Mouse (Mus musculus) monocyte, adult 2 months (primary cell): ENCODE results near the gene Mamdc4.
A peak's percentile ranks its signal among the peaks of the same experiment; 100 is the strongest.

ENCODE experiments used
- DNase-seq, 2 experiments: peaks; one replicate each; pipeline ENCODE4 v3.0.0; 2022; ENCODE audit warnings: low spot score in 2 of 2, low read depth in 1 of 2

Gene Mamdc4

GRCm38 (mm10) chr2:25574579-25575431, at the start of gene Mamdc4, which contains the start of gene Phpt1:
Gene Mamdc4 (minus strand): TSS chr2:25574845.
Gene Phpt1 (minus strand): TSS chr2:25575224.
- peak; percentile 84 to 95 for DNase-seq

DNA sequence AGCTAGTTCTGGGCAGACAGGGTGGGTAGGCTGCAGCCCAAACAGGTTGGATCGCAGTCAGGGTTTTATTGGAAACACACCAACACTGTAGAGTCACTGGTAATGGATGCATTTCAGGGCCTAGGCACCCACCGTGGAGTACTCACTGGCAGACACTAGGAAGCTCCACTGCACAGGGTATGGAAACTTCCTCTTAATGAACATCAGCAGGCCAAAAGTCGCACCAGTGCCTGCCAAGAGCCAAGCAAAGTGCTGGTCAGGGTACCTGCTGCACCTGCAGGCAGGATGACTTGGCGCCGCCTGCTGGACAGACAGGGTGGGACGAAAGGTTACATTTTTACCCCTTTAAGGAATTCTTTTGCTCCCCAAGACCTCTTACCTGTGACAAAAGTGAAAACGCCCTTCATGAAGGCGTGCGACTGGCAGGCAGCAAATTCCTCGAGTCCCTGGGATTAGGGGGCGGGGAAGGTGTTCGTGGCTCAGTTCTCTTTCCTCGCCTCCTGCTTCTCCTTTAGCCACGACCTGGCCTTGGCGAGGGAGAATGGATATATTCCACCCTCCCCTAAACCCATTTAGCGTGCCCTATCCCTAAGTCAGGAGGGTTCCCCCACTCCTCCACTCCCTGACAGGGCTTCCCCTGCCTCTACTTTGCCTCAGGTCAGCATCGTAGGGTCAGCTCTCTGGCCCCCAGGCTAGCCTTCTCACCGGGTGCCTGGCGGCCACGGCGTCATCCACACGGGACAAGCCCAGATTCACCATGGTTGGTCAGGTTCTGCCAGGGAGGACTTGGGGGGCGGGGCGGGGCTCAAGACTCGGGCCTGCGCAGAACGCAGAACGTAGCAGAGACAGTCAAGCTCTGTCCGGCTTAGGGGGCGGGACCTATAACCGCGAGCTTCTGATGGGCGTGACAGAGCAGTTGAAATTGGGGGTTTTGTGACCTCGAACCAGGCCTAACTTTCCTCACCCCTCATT, 46.9 kb upstream of the Mamdc4 start, which contains the start of gene Tmem141:
Gene Tmem141, minus strand, starts transcription at position 777 of the 972 bp plus-strand sequence.
- peak; percentile 30 to 76 for DNase-seq

DNA sequence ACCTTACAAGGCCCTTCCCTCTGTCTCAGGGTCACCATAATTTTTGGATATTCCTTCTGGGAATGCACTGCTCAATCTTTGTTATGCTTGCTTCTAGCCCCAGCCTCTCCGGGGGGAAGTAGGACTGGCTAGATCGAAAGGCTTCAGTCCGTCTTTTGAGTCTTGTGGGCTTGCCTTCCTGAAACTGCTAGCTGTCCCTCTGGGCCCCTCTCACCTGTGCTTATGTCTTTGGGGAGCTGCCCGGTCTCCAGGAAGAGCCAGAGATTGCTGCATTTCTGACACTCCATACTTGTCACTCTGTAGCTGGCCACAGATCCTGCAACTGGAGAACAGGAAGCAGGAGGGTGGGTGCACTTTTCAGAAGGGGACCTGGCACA, 46.2 kb upstream of the Mamdc4 start:
- no peak for DNase-seq

DNA sequence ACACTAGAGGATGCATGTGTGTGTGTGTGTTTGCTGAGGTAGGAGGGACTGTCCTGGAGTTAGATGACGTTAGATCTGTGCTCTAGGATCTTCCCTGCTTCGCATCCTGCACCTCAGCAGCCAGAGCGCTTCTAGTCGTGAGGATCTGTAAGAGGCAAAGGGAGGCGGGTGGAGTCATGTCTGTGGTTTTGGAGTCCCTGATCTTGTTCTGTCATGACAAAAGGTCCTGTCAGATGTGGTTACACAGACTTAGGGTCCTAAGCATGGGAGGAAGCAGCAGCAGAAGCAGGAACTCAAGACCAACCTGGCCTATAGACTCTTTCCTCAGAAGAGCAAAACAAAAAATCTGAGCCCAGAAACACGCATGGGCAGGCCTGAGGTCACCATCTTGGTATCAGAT, 45.7 kb upstream of the Mamdc4 start:
- no peak for DNase-seq

DNA sequence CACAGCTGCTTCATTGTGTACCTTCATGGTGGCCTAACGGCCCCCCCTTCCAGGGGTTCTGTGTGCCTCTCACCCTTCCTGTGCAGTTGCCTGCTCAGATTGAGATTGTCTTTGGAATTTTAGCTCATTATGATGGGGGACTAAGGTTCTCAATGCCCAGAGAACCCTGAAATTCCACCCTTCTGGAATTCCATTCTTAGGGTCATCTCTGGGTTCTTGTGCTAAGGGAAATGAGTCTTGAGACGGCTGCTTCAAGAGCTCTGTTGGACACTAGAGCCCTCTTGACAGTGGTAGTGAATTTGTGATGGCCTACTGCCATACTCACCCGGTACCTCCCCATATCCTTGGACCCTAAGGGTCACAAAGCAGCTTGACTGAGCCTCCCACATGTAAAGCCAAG, 42.9 kb upstream of the Mamdc4 start, which contains the start of gene Ccdc183:
Gene Ccdc183, minus strand, starts transcription at position 101 of the 400 bp plus-strand sequence.
- DNase-seq: no peak

DNA sequence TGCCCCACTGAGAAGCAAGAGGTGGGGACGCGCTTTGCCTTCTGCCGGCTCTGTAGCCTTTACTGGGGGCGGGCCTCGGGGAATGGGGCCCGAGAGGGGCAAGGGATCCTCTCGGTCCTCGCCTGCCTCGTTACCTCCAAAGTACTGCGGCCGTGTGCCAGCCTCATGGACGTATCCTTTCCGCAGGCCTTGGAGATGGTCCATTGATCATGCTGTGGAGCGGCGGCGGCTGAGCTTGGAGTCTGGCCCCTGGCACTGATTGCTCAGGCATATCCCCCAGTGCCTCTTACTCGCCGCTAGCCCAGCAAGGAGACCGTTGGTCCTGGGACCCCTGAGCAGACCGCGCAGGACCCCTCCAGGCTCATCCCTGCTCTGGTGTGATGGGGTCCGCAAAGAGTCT, 41.8 kb upstream of the Mamdc4 start:
- DNase-seq: no peak

- DNase-seq: no peak
Measured at GRCm38 (mm10) chr2:25608671-25609070, 34.0 kb upstream of the Mamdc4 start.

DNA sequence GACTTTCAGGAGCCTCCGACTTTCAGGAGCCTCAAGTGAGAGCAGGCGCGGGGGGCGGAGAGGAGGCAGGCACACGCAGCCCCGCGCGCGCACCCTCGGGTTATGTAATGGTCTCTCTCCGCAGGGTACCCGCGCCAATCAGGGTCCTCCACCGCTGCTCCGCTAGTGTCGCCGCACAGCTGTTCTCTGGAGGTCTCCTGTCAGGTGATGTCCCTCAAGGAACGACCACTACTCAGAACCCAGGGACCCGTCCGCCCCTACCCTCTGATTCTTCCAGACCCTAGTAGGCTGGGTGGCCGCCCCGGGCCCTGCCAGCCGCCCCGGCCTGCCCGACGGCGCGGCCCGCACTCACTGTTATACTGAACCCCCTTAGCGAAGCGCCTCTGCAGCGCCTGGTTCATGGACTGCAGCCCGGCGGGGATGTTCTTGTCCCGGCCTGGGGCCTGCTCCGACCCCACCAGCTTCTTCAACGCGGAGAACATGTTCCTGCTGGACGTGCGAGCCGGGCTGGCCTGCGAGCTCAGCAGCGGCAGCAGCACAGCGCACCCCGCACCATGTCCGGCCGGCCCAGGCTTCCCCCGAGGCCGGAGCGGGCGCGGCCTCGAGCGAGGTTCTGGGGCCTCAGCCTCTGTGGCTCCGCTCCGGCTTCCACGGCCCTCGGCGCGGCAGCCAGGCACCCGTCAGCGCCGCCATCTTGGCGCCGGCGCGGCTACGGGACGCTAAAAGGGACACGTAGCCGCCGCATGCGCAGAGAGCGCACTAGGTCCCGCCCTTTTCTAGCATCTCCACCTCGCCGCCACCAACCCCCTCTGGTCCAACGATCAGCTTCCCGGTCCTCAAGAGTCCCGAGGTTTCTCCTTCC, 33.3 kb upstream of the Mamdc4 start, which contains the start of gene Rabl6:
Gene Rabl6, minus strand, starts transcription at position 761 of the 862 bp plus-strand sequence.
- DNase-seq: peak; percentile 66 to 75

GRCm38 (mm10) chr2:25602526-25602925, 27.9 kb upstream of the Mamdc4 start:
- no peak for DNase-seq

DNA sequence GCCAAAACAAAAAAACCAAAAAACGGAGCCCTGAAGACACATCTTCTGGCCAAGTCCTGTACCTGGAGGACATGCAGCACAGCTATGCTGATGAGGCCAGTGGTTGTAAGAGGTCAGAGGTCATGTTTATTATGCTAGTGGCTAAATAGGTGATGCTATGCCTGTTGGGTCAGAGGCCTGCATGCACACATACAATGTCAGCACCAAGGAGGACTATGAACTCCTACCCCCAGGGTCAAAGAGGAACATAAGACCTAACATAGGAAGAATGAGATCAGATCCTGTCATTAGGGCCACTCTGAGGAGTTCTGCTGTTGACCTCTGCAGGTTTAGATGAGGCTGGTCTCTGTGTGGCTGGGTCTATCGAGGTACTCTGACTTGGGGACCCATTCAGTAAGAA, 25.4 kb upstream of the Mamdc4 start:
- DNase-seq: no peak

DNA sequence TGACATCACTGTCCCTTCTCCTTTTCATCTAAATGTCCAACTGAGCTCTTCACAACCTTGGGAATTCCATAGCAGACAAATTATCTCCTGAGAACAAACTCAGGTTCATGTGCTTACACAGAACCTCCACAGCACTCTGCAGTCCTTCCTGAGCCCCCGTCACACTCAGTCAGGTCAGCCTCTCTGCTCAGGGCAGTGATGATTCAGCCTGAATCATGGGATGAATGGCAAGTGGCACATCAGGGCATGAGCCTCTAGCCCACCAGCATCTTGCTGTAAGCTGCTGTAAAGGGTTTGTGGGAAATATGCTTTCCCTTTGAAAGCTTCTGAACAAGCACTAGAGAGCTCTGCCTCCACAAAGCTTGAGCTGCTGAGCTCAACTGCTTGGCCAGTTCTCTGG, 24.1 kb upstream of the Mamdc4 start:
- no peak for DNase-seq

DNA sequence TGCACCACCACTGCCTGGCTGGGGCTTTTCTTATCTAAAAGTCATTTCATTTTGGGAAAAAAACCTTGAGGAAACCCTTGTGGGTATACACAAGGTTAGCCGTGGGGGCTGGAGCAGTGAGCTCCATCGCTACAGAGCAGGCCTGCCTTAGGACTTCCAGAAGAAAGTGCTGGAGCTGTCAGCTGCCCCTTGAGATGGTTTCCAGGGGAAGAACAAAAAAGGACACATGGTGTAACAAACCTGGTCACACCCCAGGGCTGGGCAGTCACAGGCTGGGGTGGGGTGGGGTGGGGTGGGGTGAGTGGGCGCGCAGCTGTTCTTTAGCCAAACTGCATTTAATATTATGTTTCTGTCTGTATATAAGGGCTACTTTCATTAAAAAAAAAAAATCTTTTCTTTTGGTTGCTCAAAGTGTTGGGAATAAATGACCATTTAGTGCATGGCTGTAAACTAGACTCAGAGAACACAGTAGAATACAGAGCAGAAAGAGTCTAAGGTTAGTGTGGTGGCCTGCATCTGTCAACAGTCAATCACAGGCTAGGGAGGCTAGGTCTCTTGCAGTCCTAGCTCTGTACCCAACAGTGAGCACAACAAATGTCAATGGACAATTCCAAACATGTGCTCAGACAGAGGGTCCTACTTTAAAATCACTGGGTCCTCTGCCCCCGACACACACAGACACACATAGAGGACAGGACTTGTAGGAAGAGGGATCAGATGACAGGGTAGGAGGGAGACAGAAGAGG, 22.3 kb upstream of the Mamdc4 start:
- DNase-seq: no peak

DNA sequence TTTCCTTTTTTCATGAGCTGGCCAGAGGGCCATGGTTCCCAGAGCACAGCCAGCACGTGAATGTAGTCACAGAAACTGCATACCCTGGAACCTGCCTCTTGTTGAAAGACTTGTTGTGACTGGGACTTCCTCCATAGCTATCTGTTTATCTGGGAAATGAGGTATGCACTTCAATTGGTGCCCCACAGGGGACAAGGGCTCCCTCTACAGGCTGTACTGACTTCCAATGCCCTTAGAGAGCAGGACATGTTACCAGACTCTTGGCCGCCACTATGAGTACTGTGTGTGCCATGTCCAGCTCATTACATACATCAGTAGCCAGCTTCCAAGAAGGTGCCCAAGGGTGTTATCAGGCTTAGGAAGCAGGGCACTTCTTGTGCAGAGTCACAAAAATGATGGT, 17.2 kb upstream of the Mamdc4 start:
- no peak for DNase-seq

DNA sequence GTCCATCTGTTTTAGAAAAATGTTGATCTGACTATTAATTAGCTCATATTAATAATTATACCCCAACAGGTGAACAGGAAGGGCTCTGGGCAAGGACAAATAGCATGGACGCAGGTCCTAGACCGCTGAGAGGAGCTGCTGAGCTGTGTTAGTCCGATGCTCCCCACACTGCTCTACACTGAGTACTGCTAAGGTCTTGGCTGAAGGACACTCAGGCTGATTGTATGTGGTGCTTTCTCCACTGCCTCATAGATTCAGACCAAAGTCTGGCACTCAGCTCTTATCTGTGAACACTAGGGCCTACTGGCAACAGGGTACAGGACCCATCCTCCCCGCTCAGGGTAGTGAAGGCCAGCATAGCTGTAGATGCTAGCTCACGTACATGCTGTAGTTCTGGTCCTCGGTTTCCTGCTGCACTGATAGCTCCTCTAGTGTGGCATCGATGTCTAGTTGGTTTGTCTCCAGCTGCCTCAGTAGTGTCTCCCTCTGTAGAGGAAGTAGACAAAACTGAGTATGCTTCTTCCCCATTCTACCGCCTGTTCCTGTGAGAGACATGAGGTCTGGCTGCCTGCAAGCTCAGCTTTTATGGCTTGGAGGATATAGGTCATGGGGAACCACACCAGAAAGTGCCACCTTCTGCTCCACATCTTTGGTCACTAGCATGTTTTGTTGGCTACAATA, 13.7 kb upstream of the Mamdc4 start:
- DNase-seq: no peak

DNA sequence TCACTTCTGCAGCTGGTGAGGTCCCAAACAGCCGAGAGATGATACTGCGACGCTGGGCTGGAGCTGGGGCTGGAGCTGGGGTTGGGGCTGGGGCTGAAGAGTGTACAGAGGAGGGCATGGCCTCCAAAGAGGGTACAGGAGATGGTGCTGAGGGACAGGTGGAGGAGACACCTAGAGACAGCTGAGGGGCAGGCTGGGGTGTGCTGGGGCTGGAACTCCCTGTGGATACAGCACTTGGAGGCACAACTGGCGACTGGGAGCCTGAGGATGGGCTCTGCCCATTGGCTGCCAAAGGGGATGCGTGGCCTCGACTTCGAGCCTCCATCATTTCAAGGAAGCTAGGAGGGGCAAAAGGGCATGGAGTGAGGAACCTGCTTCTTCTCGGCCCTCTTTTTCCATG, 12.6 kb upstream of the Mamdc4 start:
- DNase-seq: no peak

DNA sequence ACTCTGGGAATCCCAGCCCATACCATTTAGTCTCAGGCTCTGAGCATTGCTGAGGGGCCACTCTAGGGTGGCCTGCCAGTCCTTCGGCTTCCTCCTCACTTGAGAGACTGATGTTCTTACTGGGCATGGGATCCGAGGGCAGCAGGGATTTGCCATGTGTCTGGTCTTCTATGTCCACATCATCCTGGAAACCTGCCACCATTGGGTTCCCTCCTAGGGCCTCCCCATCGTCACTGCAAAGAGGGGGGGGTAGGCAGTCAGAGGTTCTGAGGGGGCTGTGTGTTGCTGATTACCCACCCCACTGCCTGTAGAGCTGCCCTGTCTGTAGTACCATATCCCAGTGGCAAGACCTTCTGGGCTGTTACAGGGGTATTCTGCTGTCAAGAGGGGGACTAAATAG, 11.0 kb upstream of the Mamdc4 start:
- DNase-seq: no peak

DNA sequence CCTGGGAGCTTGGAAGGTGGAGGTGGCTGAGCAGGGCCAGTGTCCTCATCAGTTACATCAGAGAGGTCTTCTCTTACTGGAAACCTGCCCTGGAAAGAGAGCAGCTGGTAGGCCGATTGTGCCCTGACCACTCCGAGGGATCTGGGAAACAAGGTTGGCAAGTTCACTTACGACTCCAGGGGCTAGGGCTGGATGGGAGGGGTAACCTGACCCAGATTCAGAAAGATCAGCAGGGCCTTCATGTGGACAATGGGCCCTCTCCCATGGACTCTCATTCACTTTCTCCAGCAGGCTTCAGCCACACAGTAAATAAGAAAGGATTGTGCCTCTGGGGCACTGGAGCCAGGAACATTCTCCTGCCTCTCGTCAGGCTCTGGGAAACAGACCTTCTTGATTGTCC, 10.2 kb upstream of the Mamdc4 start:
- DNase-seq: no peak

DNA sequence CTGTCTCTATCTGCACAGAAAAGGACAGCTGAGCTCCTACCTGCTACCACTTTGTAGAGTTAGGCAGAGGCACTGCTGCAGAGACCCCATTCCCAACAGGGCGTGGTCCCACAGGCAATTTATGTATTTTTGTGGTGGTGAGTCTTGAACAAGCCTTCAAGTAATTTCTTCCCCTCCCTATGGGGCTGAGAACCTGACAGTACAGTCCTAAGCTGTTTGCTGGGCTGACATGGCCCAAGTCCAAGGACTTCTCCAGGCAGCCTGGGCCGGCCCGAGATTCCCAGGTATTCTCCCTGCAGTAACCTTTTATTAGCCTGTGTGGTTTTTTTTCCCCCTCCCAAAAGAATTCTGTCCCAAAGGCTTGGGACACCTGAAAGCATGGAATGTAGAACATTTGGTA, 9.5 kb upstream of the Mamdc4 start:
- no peak for DNase-seq

GRCm38 (mm10) chr2:25583571-25583970, 8.9 kb upstream of the Mamdc4 start:
- DNase-seq: no peak

GRCm38 (mm10) chr2:25583120-25583481, 8.5 kb upstream of the Mamdc4 start:
- DNase-seq: no peak
